Mouse (Mus musculus) kidney, adult 2 months (tissue): ENCODE measurements around the gene Tnf. TPM values are rescaled to one million over a fixed set of nuclear protein-coding genes. Genes with fewer than 3 reads are reported as not detected.

Source experiments
- DNase-seq: peaks from one replicate; pipeline ENCODE4 v3.0.0; 2021
- H3K27ac ChIP-seq: fragments of 200-500 bp; 2 replicates; pipeline ENCODE4 v1.5.1; 2012; ENCODE audit warnings: low read depth, low read length, control low read depth, inconsistent platforms; ENCODE audit not compliant: insufficient read depth
- H3K27me3 ChIP-seq: fragments of 200-500 bp; replicated peaks from 2 replicates; pipeline ENCODE4 v1.6.1; 2012; ENCODE audit warnings: mild to moderate bottlenecking, moderate library complexity, low read length, inconsistent platforms; ENCODE audit not compliant: control insufficient read depth, insufficient read depth
- H3K36me3 ChIP-seq: fragments of 200-500 bp; 2 replicates; pipeline ENCODE4 v1.6.1; 2012; ENCODE audit warnings: mild to moderate bottlenecking, moderate library complexity, low read length, inconsistent platforms; ENCODE audit not compliant: control insufficient read depth, insufficient read depth
- H3K4me1 ChIP-seq: fragments of 200-500 bp; 2 replicates; pipeline ENCODE4 v1.6.1; 2011; ENCODE audit warnings: low read length; ENCODE audit not compliant: control insufficient read depth, insufficient read depth
- H3K4me3 ChIP-seq: fragments of 200-500 bp; 2 replicates; pipeline ENCODE4 v1.5.1; 2011; ENCODE audit warnings: mild to moderate bottlenecking, low read depth, low read length, control low read depth; ENCODE audit not compliant: insufficient read depth
- CTCF ChIP-seq: fragments of 200-500 bp; conservative IDR thresholded peaks from 2 replicates; pipeline ENCODE4 v1.5.1; 2011; ENCODE audit warnings: low read depth, mild to moderate bottlenecking, control low read depth, low read length, moderate library complexity, mixed read lengths; ENCODE audit not compliant: insufficient read depth, insufficient read length
- POLR2A ChIP-seq: fragments of 200-500 bp; IDR thresholded peaks from one replicate; pipeline ENCODE4 v1.6.1; 2011; ENCODE audit warnings: low read depth, low read length, control low read depth
- WGBS: fragments of 180-500 bp; shearing (Covaris S2); methylation state at CpG from one replicate; pipeline ENCODE4 v1.1.7; 2018; 5-methylcytosine and 5-hydroxymethylcytosine counted together
- polyA plus RNA-seq: library from polyadenylated mRNA; depleted of rRNA; stranded (reverse); fragments of >200 nt; gene quantifications from 2 replicates; pipeline ENCODE4 v1.2.3, GENCODE M21; 2012

Gene Tnf
- polyA plus RNA-seq, 1 experiment, result 0.94 TPM

- Histone ChIP-seq H3K36me3 (no peaks in the 10 kb centered on the region; the same call in 1 of the 2 replicates), H3K27ac (no peak overlapping the region), H3K4me1 (peaks cover 2% of the 10 kb centered on the region; the same call in 1 of the 2 replicates), H3K4me3 (no peak overlapping the region), H3K27me3 (no peaks in the 10 kb centered on the region)
- TF ChIP-seq POLR2A (no peak), CTCF (no peak)
- WGBS, result 59% methylated on average over 6 of the region's 6 CpGs
- no peak for DNase-seq
These were observed 20.5 kb upstream of the Tnf start for GRCm38 (mm10) chr17:35222299-35222698.

GRCm38 (mm10) chr17:35220156-35220952 lies 18.5 kb upstream of the Tnf start, which contains the start of gene Gm16181:
Gene Gm16181, plus strand, starts transcription at chr17:35220834.
- 57% methylated on average over 28 of the region's 28 CpGs for WGBS
- H3K27me3 ChIP-seq, result no peaks in the 10 kb centered on the region
- DNase-seq, result peak; percentile 50
- TF ChIP-seq POLR2A (no peak), CTCF (no peak)
- no peaks in the 10 kb centered on the region; the same call in 1 of the 2 replicates for H3K36me3 ChIP-seq
- H3K4me3 ChIP-seq, result no peak within 1 kb of the TSS
- H3K4me1 ChIP-seq, result peaks cover 2% of the 10 kb centered on the region; the same call in 1 of the 2 replicates
- peak within 1 kb of the TSS; percentile 67 for H3K27ac ChIP-seq

- Histone ChIP-seq H3K27ac (peak overlapping the region; percentile 67), H3K4me3 (no peak overlapping the region), H3K4me1 (peaks cover 2% of the 10 kb centered on the region; the same call in 1 of the 2 replicates), H3K36me3 (no peaks in the 10 kb centered on the region; the same call in 1 of the 2 replicates), H3K27me3 (no peaks in the 10 kb centered on the region)
- DNase-seq, result no peak
- WGBS, result 58% methylated on average over 6 of the region's 6 CpGs
- no peak for TF ChIP-seq POLR2A
- no peak for TF ChIP-seq CTCF
These were observed 17.8 kb upstream of the Tnf start for GRCm38 (mm10) chr17:35219601-35220041.

- H3K27me3 ChIP-seq, result no peaks in the 10 kb centered on the region
- WGBS, result 72% methylated on average over 18 of the region's 18 CpGs
- H3K27ac ChIP-seq, result peak overlapping the region; percentile 67
- peaks cover 2% of the 10 kb centered on the region; the same call in 1 of the 2 replicates for H3K4me1 ChIP-seq
- peak; percentile 64 for DNase-seq
- no peak for TF ChIP-seq POLR2A
- no peak for TF ChIP-seq CTCF
- no peak overlapping the region for H3K4me3 ChIP-seq
- H3K36me3 ChIP-seq, result no peaks in the 10 kb centered on the region; the same call in 1 of the 2 replicates
These were observed 16.8 kb upstream of the Tnf start for GRCm38 (mm10) chr17:35218516-35219193.

GRCm38 (mm10) chr17:35213071-35213470 lies 11.3 kb upstream of the Tnf start:
- Histone ChIP-seq H3K4me1 (no peaks in the 10 kb centered on the region), H3K4me3 (no peak overlapping the region), H3K27me3 (no peaks in the 10 kb centered on the region), H3K27ac (no peak overlapping the region), H3K36me3 (no peaks in the 10 kb centered on the region)
- DNase-seq, result no peak
- 75% methylated on average over 5 of the region's 5 CpGs for WGBS
- TF ChIP-seq CTCF (no peak), POLR2A (no peak)

- Histone ChIP-seq H3K4me3 (no peak overlapping the region), H3K27ac (no peak overlapping the region), H3K27me3 (no peaks in the 10 kb centered on the region), H3K36me3 (no peaks in the 10 kb centered on the region), H3K4me1 (no peaks in the 10 kb centered on the region)
- TF ChIP-seq CTCF, result no peak
- no peak for TF ChIP-seq POLR2A
- no peak for DNase-seq
- WGBS, result 62% methylated on average over 3 of the region's 3 CpGs
These were observed 8.8 kb upstream of the Tnf start for GRCm38 (mm10) chr17:35210593-35210992.
